Mouse (Mus musculus) embryo, embryonic 11 days (tissue): Measurements from ENCODE around the gene Krtap28-13.
A peak's percentile ranks its signal among the peaks of the same experiment; 100 is the strongest.

Experiments used
- DNase-seq: peaks from one replicate; pipeline ENCODE4 v3.0.0-alpha.2; 2015

Krtap28-13 gene

GRCm38 (mm10) chr1:83060643-83061042, at the start of gene Krtap28-13:
Krtap28-13 (plus strand) TSS chr1:83060930.
- no peak for DNase-seq

GRCm38 (mm10) chr1:83014477-83014876, 46.3 kb upstream of the Krtap28-13 start:
- no peak for DNase-seq

- no peak for DNase-seq
These were observed 45.3 kb upstream of the Krtap28-13 start for GRCm38 (mm10) chr1:83015329-83015879.

GRCm38 (mm10) chr1:83016556-83016955, 44.2 kb upstream of the Krtap28-13 start:
- DNase-seq = no peak

- DNase-seq = no peak
These were observed 28.8 kb upstream of the Krtap28-13 start for GRCm38 (mm10) chr1:83031950-83032349.

- no peak for DNase-seq
These were observed 28.2 kb upstream of the Krtap28-13 start for GRCm38 (mm10) chr1:83032508-83032907.

GRCm38 (mm10) chr1:83034509-83034908, 26.2 kb upstream of the Krtap28-13 start:
- no peak for DNase-seq

- no peak for DNase-seq
These were observed 23.6 kb upstream of the Krtap28-13 start for GRCm38 (mm10) chr1:83036892-83037667.

- peak; percentile 77 for DNase-seq
These were observed 22.5 kb upstream of the Krtap28-13 start, which contains the start of gene Slc19a3 for GRCm38 (mm10) chr1:83038109-83038672. Slc19a3 (minus strand) TSS chr1:83038448.

GRCm38 (mm10) chr1:83039080-83039479, 21.6 kb upstream of the Krtap28-13 start:
- no peak for DNase-seq

GRCm38 (mm10) chr1:83042380-83042779, 18.4 kb upstream of the Krtap28-13 start, which contains the start of gene Krtap28-10:
Krtap28-10 (minus strand) TSS chr1:83042480.
- no peak for DNase-seq

GRCm38 (mm10) chr1:83044882-83045427, 15.8 kb upstream of the Krtap28-13 start, which contains the start of gene Gm47969:
Gm47969 (plus strand) TSS chr1:83044932.
- no peak for DNase-seq

GRCm38 (mm10) chr1:83058481-83058880, 2.2 kb upstream of the Krtap28-13 start:
- no peak for DNase-seq

GRCm38 (mm10) chr1:83059278-83059677, 1.5 kb upstream of the Krtap28-13 start, which contains the start of gene A030005K14Rik:
A030005K14Rik (minus strand) TSS chr1:83059378.
- DNase-seq = no peak

GRCm38 (mm10) chr1:83064851-83065250, 4.1 kb downstream of the Krtap28-13 start:
- peak; percentile 56 for DNase-seq

GRCm38 (mm10) chr1:83066577-83066976, 5.8 kb downstream of the Krtap28-13 start:
- no peak for DNase-seq

- DNase-seq = no peak
These were observed 6.5 kb downstream of the Krtap28-13 start for GRCm38 (mm10) chr1:83067205-83067604.

- DNase-seq = no peak
These were observed 14.9 kb downstream of the Krtap28-13 start for GRCm38 (mm10) chr1:83075526-83076189.

GRCm38 (mm10) chr1:83076190-83076917, 15.6 kb downstream of the Krtap28-13 start:
- peak; percentile 73 for DNase-seq

- no peak for DNase-seq
These were observed 16.3 kb downstream of the Krtap28-13 start for GRCm38 (mm10) chr1:83077016-83077415.

GRCm38 (mm10) chr1:83084790-83085189, 24.1 kb downstream of the Krtap28-13 start:
- DNase-seq = no peak

GRCm38 (mm10) chr1:83091268-83091667, 30.5 kb downstream of the Krtap28-13 start:
- no peak for DNase-seq
